Mouse (Mus musculus): ENCODE results near the gene Gng12. TPM values are rescaled to one million over a fixed set of nuclear protein-coding genes. Genes with fewer than 3 reads are reported as not detected.

The Gng12 gene
- polyA plus RNA-seq, 1 experiment, result 54.0 TPM

- Histone ChIP-seq H3K27me3 (ENCODE audit: control insufficient read depth, insufficient read depth, low read length, poor library complexity, severe bottlenecking) (no peaks in the 10 kb centered on the region), H3K4me1 (ENCODE audit: control insufficient read depth, insufficient read depth, low read length) (peaks cover 3% of the 10 kb centered on the region), H3K4me3 (ENCODE audit: low read depth, low read length) (no peak overlapping the region), H3K9me3 (replicated peaks; ENCODE audit: control insufficient read depth, insufficient read depth, low read length, poor library complexity, severe bottlenecking) (no peaks in the 10 kb centered on the region), H3K27ac (ENCODE audit: insufficient read depth, low read length) (no peak overlapping the region), H3K9ac (ENCODE audit: low read depth, poor library complexity, severe bottlenecking) (no peak overlapping the region), H3K36me3 (ENCODE audit: control insufficient read depth, insufficient read depth, low read length, poor library complexity, severe bottlenecking) (no peaks in the 10 kb centered on the region)
- no peak for TF ChIP-seq EP300 (IDR thresholded peaks at IDR 0.05; ENCODE audit: insufficient read depth, low read depth, low read length)
- TF ChIP-seq POLR2A (IDR thresholded peaks at IDR 0.05; ENCODE audit: insufficient read depth, low read length), result no peak
- TF ChIP-seq CTCF (IDR thresholded peaks at IDR 0.05; ENCODE audit: low read depth, low read length), result no peak
These were observed 173.1 kb downstream of the Gng12 start for GRCm38 (mm10) chr6:67069219-67069762.

GRCm38 (mm10) chr6:67069800-67070315, 173.7 kb downstream of the Gng12 start:
- no peaks in the 10 kb centered on the region for H3K9me3 ChIP-seq (replicated peaks; ENCODE audit: control insufficient read depth, insufficient read depth, low read length, poor library complexity, severe bottlenecking)
- peaks cover 3% of the 10 kb centered on the region for H3K4me1 ChIP-seq (ENCODE audit: control insufficient read depth, insufficient read depth, low read length)
- no peak overlapping the region for H3K9ac ChIP-seq (ENCODE audit: low read depth, poor library complexity, severe bottlenecking)
- no peaks in the 10 kb centered on the region for H3K27me3 ChIP-seq (ENCODE audit: control insufficient read depth, insufficient read depth, low read length, poor library complexity, severe bottlenecking)
- no peak for TF ChIP-seq EP300 (IDR thresholded peaks at IDR 0.05; ENCODE audit: insufficient read depth, low read depth, low read length)
- TF ChIP-seq POLR2A (IDR thresholded peaks at IDR 0.05; ENCODE audit: insufficient read depth, low read length), result no peak
- no peak for TF ChIP-seq CTCF (IDR thresholded peaks at IDR 0.05; ENCODE audit: low read depth, low read length)
- H3K27ac ChIP-seq (ENCODE audit: insufficient read depth, low read length), result no peak overlapping the region
- H3K4me3 ChIP-seq (ENCODE audit: low read depth, low read length), result 0 out of 2 replicates have a peak overlapping the region, but pooled peaks have one; percentile 3
- no peaks in the 10 kb centered on the region for H3K36me3 ChIP-seq (ENCODE audit: control insufficient read depth, insufficient read depth, low read length, poor library complexity, severe bottlenecking)

Other genes with a start within 250 kb of the Gng12 start
- not detected in 2 replicates for gene Vmn1r35, start 210.5 kb upstream of the Gng12 start, polyA plus RNA-seq (2011; ENCODE audit: insufficient read depth, insufficient read length, low read depth, missing spikeins)
- not detected in 2 replicates for gene Vmn1r36, start 177.2 kb upstream of the Gng12 start, polyA plus RNA-seq (2011; ENCODE audit: insufficient read depth, insufficient read length, low read depth, missing spikeins)
- not detected in 2 replicates for gene Vmn1r37, start 167.0 kb upstream of the Gng12 start, polyA plus RNA-seq (2011; ENCODE audit: insufficient read depth, insufficient read length, low read depth, missing spikeins)
- not detected in 2 replicates for gene Vmn1r38, start 113.8 kb upstream of the Gng12 start, polyA plus RNA-seq (2011; ENCODE audit: insufficient read depth, insufficient read length, low read depth, missing spikeins)
- not detected in 2 replicates for gene Vmn1r39, start 85.8 kb upstream of the Gng12 start, polyA plus RNA-seq (2011; ENCODE audit: insufficient read depth, insufficient read length, low read depth, missing spikeins)
- gene Gadd45a, start 141.1 kb downstream of the Gng12 start, polyA plus RNA-seq (2011; ENCODE audit: insufficient read depth, insufficient read length, low read depth, missing spikeins), result 89.5 and 90.3 TPM in 2 replicates